Mouse (Mus musculus): ENCODE data around the gene Chchd1. TPM values are rescaled to one million over a fixed set of nuclear protein-coding genes. Genes with fewer than 3 reads are reported as not detected.

The Chchd1 gene
- polyA plus RNA-seq, 2 experiments = 131 to 202 TPM

- Histone ChIP-seq H3K4me2 (replicated peaks; ENCODE audit: low read depth, low read length, severe bottlenecking) (no peak overlapping the region), H3K9ac (ENCODE audit: low read depth, low read length, severe bottlenecking) (no peak overlapping the region), H3K27ac (replicated peaks; ENCODE audit: low read depth, low read length) (no peak overlapping the region), H3K27me3 (ENCODE audit: control insufficient read depth, insufficient read depth, low read length) (no peaks in the 10 kb centered on the region), H3K36me3 (ENCODE audit: control insufficient read depth, insufficient read depth, low read length) (peaks cover 94% of the 10 kb centered on the region), H3K4me3 (replicated peaks; ENCODE audit: low read length) (no peak overlapping the region), H3K4me1 (ENCODE audit: control insufficient read depth, insufficient read depth, low read length) (no peaks in the 10 kb centered on the region), H3K9me3 (ENCODE audit: control insufficient read depth, low read length) (no peaks in the 10 kb centered on the region)
- ATAC-seq (ENCODE audit: low FRiP score, low read depth) = no peak
- no peak for TF ChIP-seq POLR2A (IDR thresholded peaks at IDR 0.05; ENCODE audit: borderline replicate concordance, extremely low read depth, insufficient read depth, insufficient read length)
- WGBS = 76% methylated on average over 6 of the region's 6 CpGs
- no peak for DNase-seq (ENCODE audit: low spot score)
These were observed 23.0 kb downstream of the Chchd1 start for GRCm38 (mm10) chr14:20725660-20726339.

GRCm38 (mm10) chr14:20729871-20730270, 27.1 kb downstream of the Chchd1 start:
- Histone ChIP-seq H3K36me3 (ENCODE audit: control insufficient read depth, insufficient read depth, low read length) (peaks cover 69% of the 10 kb centered on the region), H3K27me3 (ENCODE audit: control insufficient read depth, insufficient read depth, low read length) (no peaks in the 10 kb centered on the region), H3K4me2 (replicated peaks; ENCODE audit: low read depth, low read length, severe bottlenecking) (no peak overlapping the region), H3K9ac (ENCODE audit: low read depth, low read length, severe bottlenecking) (no peak overlapping the region), H3K9me3 (ENCODE audit: control insufficient read depth, low read length) (no peaks in the 10 kb centered on the region), H3K27ac (replicated peaks; ENCODE audit: low read depth, low read length) (no peak overlapping the region), H3K4me3 (replicated peaks; ENCODE audit: low read length) (no peak overlapping the region), H3K4me1 (ENCODE audit: control insufficient read depth, insufficient read depth, low read length) (no peaks in the 10 kb centered on the region)
- WGBS = 94% methylated on average over 9 of the region's 9 CpGs
- DNase-seq (ENCODE audit: low spot score) (no peak), ATAC-seq (ENCODE audit: low FRiP score, low read depth) (no peak)
- TF ChIP-seq POLR2A (IDR thresholded peaks at IDR 0.05; ENCODE audit: borderline replicate concordance, extremely low read depth, insufficient read depth, insufficient read length) = no peak

- Histone ChIP-seq H3K36me3 (ENCODE audit: control insufficient read depth, insufficient read depth, low read length) (peaks cover 64% of the 10 kb centered on the region), H3K9me3 (ENCODE audit: control insufficient read depth, low read length) (no peaks in the 10 kb centered on the region), H3K4me3 (replicated peaks; ENCODE audit: low read length) (no peak overlapping the region), H3K4me1 (ENCODE audit: control insufficient read depth, insufficient read depth, low read length) (no peaks in the 10 kb centered on the region), H3K27me3 (ENCODE audit: control insufficient read depth, insufficient read depth, low read length) (no peaks in the 10 kb centered on the region), H3K27ac (replicated peaks; ENCODE audit: low read depth, low read length) (no peak overlapping the region), H3K4me2 (replicated peaks; ENCODE audit: low read depth, low read length, severe bottlenecking) (no peak overlapping the region), H3K9ac (ENCODE audit: low read depth, low read length, severe bottlenecking) (no peak overlapping the region)
- 83% methylated on average over 9 of the region's 9 CpGs for WGBS
- TF ChIP-seq POLR2A (IDR thresholded peaks at IDR 0.05; ENCODE audit: borderline replicate concordance, extremely low read depth, insufficient read depth, insufficient read length) = no peak
- ATAC-seq (ENCODE audit: low FRiP score, low read depth) (no peak), DNase-seq (ENCODE audit: low spot score) (no peak)
These were observed 28.2 kb downstream of the Chchd1 start for GRCm38 (mm10) chr14:20730853-20731602.

- no peak for DNase-seq (ENCODE audit: low spot score)
- TF ChIP-seq POLR2A (IDR thresholded peaks at IDR 0.05; ENCODE audit: borderline replicate concordance, extremely low read depth, insufficient read depth, insufficient read length) = no peak
- ATAC-seq (ENCODE audit: low FRiP score, low read depth) = no peak
- Histone ChIP-seq H3K4me1 (ENCODE audit: control insufficient read depth, insufficient read depth, low read length) (no peaks in the 10 kb centered on the region), H3K36me3 (ENCODE audit: control insufficient read depth, insufficient read depth, low read length) (peaks cover 61% of the 10 kb centered on the region), H3K9ac (ENCODE audit: low read depth, low read length, severe bottlenecking) (peak overlapping the region; percentile 93), H3K9me3 (ENCODE audit: control insufficient read depth, low read length) (no peaks in the 10 kb centered on the region), H3K4me3 (replicated peaks; ENCODE audit: low read length) (peak overlapping the region; percentile 80), H3K27ac (replicated peaks; ENCODE audit: low read depth, low read length) (peak overlapping the region; percentile 92), H3K27me3 (ENCODE audit: control insufficient read depth, insufficient read depth, low read length) (no peaks in the 10 kb centered on the region), H3K4me2 (replicated peaks; ENCODE audit: low read depth, low read length, severe bottlenecking) (peak overlapping the region; percentile 84)
- WGBS = 51% methylated on average over 12 of the region's 12 CpGs
These were observed 30.5 kb downstream of the Chchd1 start for GRCm38 (mm10) chr14:20733041-20733951.
